In genomic region chr8:90869920-90870777, GRCm38 (mm10) we compare ENCODE assay signal across 9 mouse cellular contexts. TPM values are rescaled to one million over a fixed set of nuclear protein-coding genes. Genes with fewer than 3 reads are reported as not detected.
DNase-seq lines count a peak whose midpoint lies in the region; ATAC-seq lines count a peak whose summit lies in the region.
"Had no signal": no experiment of that assay in that cellular context is flagged by ENCODE, and none has a peak within 500 bp of the region (broad histone marks: within the 10 kb centered on the region; RNA-seq: fewer than 3 reads in every experiment).

No protein-coding gene starts in this region.

- H3K4me3 ChIP-seq in heart, embryonic 14.5 days (ENCODE audit: control insufficient read depth in 1 of 2, insufficient read depth in 1 of 2, low read depth in 1 of 2, low read length in 2 of 2) = no peak overlapping the region
- H3K4me3 ChIP-seq in macrophage (ENCODE audit: inconsistent target) = no peak overlapping the region

- H3K36me3 ChIP-seq in heart, embryonic 14.5 days (ENCODE audit: control insufficient read depth, insufficient read depth, low read length) = no peaks in the 10 kb centered on the region
- no peaks in the 10 kb centered on the region for H3K36me3 ChIP-seq in macrophage (ENCODE audit: inconsistent target)

- no peaks in the 10 kb centered on the region for H3K27me3 ChIP-seq in heart, embryonic 14.5 days (ENCODE audit: control insufficient read depth, insufficient read depth, low read length)

- H3K79me2 ChIP-seq in macrophage (ENCODE audit: inconsistent target) = no peaks in the 10 kb centered on the region

- H3K9ac ChIP-seq in heart, embryonic 14.5 days (ENCODE audit: low read length) = no peak overlapping the region

- ATAC-seq in heart, embryonic 14.5 days (ENCODE audit: insufficient number of reproducible peaks, insufficient read depth, low FRiP score, low read depth) = peak; percentile 28; the same call in 1 of the 2 replicates

- DNase-seq in heart, adult 11 months = peak; percentile 94
- DNase-seq in heart, adult 8-10 months (ENCODE audit: low spot score) = no peak
- peak; percentile 77 for DNase-seq in embryo, embryonic 11 days
- DNase-seq in kidney, postnatal 14 days = peak; percentile 56
- DNase-seq in right cerebral cortex, postnatal 36 days (ENCODE audit: low spot score in 2 of 2) = peak; percentile 63 to 70
- no peak for DNase-seq in T-cell, adult 2 months (ENCODE audit: low spot score)

- WGBS in heart, embryonic 14.5 days = 18% methylated on average over 22 of the region's 22 CpGs
- WGBS in macrophage (ENCODE audit: missing documents) = 40% methylated on average over 17 of the region's 22 CpGs

- peak overlapping the region; percentile 27 for H3K4me2 ChIP-seq in heart, embryonic 14.5 days (ENCODE audit: low read length)

- peaks cover 21 to 35% of the 10 kb centered on the region in 2 experiments for H3K4me1 ChIP-seq in heart, embryonic 14.5 days (ENCODE audit: control insufficient read depth in 2 of 2, insufficient read depth in 2 of 2, low read length in 2 of 2)

- H3K9me3 ChIP-seq in heart, embryonic 14.5 days (ENCODE audit: control insufficient read depth, low read length) = no peaks in the 10 kb centered on the region

- 0 out of 4 replicates have a peak overlapping the region, but pooled peaks have one; percentile 2 to 70 for H3K27ac ChIP-seq in heart, embryonic 14.5 days (replicated peaks in 1 of 2; ENCODE audit: control insufficient read depth in 1 of 2, insufficient read depth in 1 of 2, low read depth in 2 of 2, low read length in 2 of 2)
- H3K27ac ChIP-seq in macrophage = peak overlapping the region; percentile 35; the same call in 1 of the 2 replicates

RNA-seq across cellular contexts. Expression of gene Chd9, which starts 42.0 kb away (rescaled TPM):
- total RNA-seq in heart, adult 8-10 months (2022) = 10 to 100 TPM; 37.4 to 51.6 (median 46.4) TPM
- 57.0 and 62.4 TPM in 2 replicates for polyA plus RNA-seq in heart, embryonic 14.5 days (2014; fragmentation: Nextera tagmentation; extraction: Ambion mirVana)
- 100 to 1,000 TPM; 166 to 430 (median 279) TPM for total RNA-seq in macrophage (2018; cell fraction: chromatin; rRNA removed)
- total RNA-seq in macrophage (2018; cell fraction: cytosol; rRNA removed) = 100 to 1,000 TPM in 13 of 26 experiments, 10 to 100 TPM in 13; 78.0 to 147 (median 104) TPM
- total RNA-seq in macrophage (2018; cell fraction: nucleus; rRNA removed) = 100 to 1,000 TPM; 112 to 337 (median 214) TPM
- polyA plus RNA-seq in macrophage (2018) = 91.6 to 141 TPM (median 130 TPM) in 3 replicates

RNA-seq across cellular contexts. Expression of gene Gm19935, which starts 53.0 kb away (rescaled TPM):
- not detected for total RNA-seq in heart, adult 8-10 months (2022)
- polyA plus RNA-seq in heart, embryonic 14.5 days (2014; fragmentation: Nextera tagmentation; extraction: Ambion mirVana) = 0.20 TPM in 1 of 2 replicates, not detected in the other
- not detected for total RNA-seq in macrophage (2018; cell fraction: chromatin; rRNA removed)
- under 1 TPM in 1 of 26 experiments, not detected in 25; 0.19 TPM for total RNA-seq in macrophage (2018; cell fraction: cytosol; rRNA removed)
- not detected for total RNA-seq in macrophage (2018; cell fraction: nucleus; rRNA removed)
- not detected in 3 replicates for polyA plus RNA-seq in macrophage (2018)
- total RNA-seq: MEL had no signal

Comparison
In these comparisons a context has a peak if more than half of its experiments do, and no peak if none do; other contexts are left out.
1. DNase-seq: peak in heart, adult 11 months (single experiment), embryo, embryonic 11 days (single experiment), kidney, postnatal 14 days (single experiment) and right cerebral cortex, postnatal 36 days (2 of 2); none in heart, adult 8-10 months (single experiment) and T-cell, adult 2 months (single experiment).